Mouse (Mus musculus): Measurements from ENCODE around the gene Ppm1b. TPM values are rescaled to one million over a fixed set of nuclear protein-coding genes. Genes with fewer than 3 reads are reported as not detected.

Ppm1b gene
- polyA plus RNA-seq, 1 experiment from 2014 or later = 57.5 TPM

DNA sequence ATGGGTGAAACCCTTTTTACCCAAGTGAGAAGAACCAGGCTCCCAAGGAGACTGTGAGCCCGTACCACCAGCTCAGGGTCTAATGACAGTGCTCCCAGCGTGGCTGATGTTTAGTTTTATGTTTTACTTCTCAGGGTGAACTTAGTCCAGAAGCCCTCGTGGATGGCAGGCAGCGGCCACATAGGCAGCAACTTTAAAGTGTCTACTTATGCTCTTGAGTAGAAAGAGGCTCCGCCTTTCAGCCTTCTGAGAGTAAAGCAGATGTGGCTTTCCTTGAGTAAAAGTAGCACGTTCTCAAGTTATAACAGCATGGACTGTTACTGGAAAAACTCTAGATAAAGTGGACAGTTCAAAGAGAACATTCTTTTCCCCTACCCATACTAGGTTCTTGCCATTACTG is 39.3 kb downstream of the Ppm1b start:
- H3K9me3 ChIP-seq = no peaks in the 10 kb centered on the region
- DNase-seq (ENCODE audit: extremely low spot score, low spot score) = no peak

DNA sequence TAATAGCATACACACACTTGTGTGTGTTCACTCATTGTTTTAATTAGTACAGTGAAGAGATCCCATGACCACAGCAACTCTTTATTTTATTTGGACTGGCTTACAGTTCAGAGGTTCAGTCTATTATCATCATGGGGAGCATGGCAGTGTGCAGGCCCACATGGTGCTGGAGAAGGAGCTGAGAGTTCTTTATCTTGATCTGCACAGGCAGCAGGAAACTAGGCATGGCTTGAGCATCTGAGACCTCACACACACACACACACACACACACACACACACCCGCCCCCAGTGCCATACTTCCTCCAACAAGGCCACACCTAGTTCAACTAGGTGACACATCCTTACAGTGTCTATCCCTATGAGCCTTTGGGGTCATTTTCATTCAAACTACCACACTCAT is 41.1 kb downstream of the Ppm1b start:
- no peak overlapping the region for H3K4me3 ChIP-seq
- WGBS = 76% methylated on average over 1 of the region's 1 CpGs
- H3K27ac ChIP-seq = no peak overlapping the region
- peaks cover 79% of the 10 kb centered on the region for H3K36me3 ChIP-seq (replicated peaks)
- DNase-seq (ENCODE audit: extremely low spot score, low spot score) = no peak
- H3K27me3 ChIP-seq (ENCODE audit: poor library complexity, severe bottlenecking) = no peaks in the 10 kb centered on the region
- H3K4me1 ChIP-seq = no peaks in the 10 kb centered on the region
- H3K9me3 ChIP-seq = no peaks in the 10 kb centered on the region

More for the DNA sequence above, 39.3 kb downstream of the Ppm1b start:
- Histone ChIP-seq H3K27me3 (ENCODE audit: poor library complexity, severe bottlenecking) (no peaks in the 10 kb centered on the region), H3K4me1 (no peaks in the 10 kb centered on the region), H3K27ac (no peak overlapping the region), H3K4me3 (no peak overlapping the region), H3K36me3 (replicated peaks) (peaks cover 71% of the 10 kb centered on the region)
- WGBS = 93% methylated on average over 6 of the region's 6 CpGs

DNA sequence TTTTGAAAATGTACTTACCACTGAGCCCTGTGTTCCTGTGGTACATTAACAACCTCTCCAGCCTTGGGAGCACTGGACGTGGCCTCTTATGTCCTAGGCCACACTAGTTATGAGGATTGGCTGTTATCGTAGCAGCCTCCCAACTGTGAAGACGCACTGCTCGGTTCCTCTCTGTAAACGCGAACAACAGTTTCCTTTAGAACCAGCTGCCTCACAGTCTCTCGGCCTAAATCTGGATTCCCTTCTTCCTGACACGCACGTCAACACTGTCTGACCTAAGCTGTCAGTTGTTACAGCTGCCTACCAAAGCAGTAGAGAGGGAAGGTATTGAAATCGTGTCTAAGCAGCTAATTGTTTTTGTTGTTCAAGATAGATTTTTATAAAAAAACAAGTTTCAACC is 43.1 kb downstream of the Ppm1b start:
- H3K27me3 ChIP-seq (ENCODE audit: poor library complexity, severe bottlenecking) = no peaks in the 10 kb centered on the region
- DNase-seq (ENCODE audit: extremely low spot score, low spot score) = no peak
- 91% methylated on average over 10 of the region's 10 CpGs for WGBS
- no peaks in the 10 kb centered on the region for H3K4me1 ChIP-seq
- H3K27ac ChIP-seq = no peak overlapping the region
- no peaks in the 10 kb centered on the region for H3K9me3 ChIP-seq
- H3K4me3 ChIP-seq = no peak overlapping the region
- H3K36me3 ChIP-seq (replicated peaks) = peaks cover 75% of the 10 kb centered on the region

DNA sequence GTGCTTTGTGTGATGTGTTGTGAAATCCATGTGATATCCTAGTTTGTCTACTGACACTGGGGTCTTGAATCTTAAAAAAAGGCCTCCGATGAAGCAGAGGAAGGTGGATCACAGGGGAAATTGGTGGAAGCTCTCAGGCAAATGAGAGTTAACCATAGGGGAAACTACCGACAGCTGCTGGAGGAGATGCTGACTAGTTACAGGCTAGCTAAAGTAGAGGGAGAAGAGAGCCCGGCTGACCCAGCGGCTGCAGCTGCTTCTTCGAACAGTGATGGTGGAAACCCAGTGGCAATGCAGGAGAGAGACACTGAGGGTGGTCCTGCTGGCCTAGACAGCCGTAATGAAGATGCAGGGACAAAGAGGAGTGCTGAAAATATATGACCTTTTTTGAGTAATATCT is 56.9 kb downstream of the Ppm1b start:
- 88% methylated on average over 6 of the region's 6 CpGs for WGBS
- H3K36me3 ChIP-seq (replicated peaks) = peaks cover 34% of the 10 kb centered on the region
- H3K27ac ChIP-seq = no peak overlapping the region
- H3K4me1 ChIP-seq = no peaks in the 10 kb centered on the region
- DNase-seq (ENCODE audit: extremely low spot score, low spot score) = no peak
- no peak overlapping the region for H3K4me3 ChIP-seq
- H3K27me3 ChIP-seq (ENCODE audit: poor library complexity, severe bottlenecking) = no peaks in the 10 kb centered on the region
- no peaks in the 10 kb centered on the region for H3K9me3 ChIP-seq

DNA sequence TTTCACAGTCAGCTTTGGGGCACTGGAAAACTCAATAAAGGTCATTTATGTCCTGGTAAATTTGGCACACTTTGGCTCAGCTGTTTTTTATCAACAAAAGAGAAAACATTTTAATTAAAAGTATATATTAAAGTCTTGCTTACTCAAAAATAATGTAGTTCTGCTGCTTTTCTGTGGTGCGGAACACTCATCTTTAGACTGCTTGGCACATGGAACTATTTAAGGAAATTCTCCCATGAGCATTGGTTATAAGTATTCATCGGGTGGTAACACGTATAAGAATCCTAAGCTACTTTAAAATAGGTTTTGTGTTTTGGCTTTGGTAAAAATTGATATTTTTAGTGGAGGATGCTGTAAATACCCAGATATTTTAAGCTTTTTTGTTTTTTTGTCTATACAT is 58.1 kb downstream of the Ppm1b start:
- Histone ChIP-seq H3K36me3 (replicated peaks) (peaks cover 33% of the 10 kb centered on the region), H3K27me3 (ENCODE audit: poor library complexity, severe bottlenecking) (no peaks in the 10 kb centered on the region), H3K4me3 (no peak overlapping the region), H3K27ac (no peak overlapping the region), H3K4me1 (no peaks in the 10 kb centered on the region), H3K9me3 (no peaks in the 10 kb centered on the region)
- 96% methylated on average over 3 of the region's 3 CpGs for WGBS
- DNase-seq (ENCODE audit: extremely low spot score, low spot score) = no peak

DNA sequence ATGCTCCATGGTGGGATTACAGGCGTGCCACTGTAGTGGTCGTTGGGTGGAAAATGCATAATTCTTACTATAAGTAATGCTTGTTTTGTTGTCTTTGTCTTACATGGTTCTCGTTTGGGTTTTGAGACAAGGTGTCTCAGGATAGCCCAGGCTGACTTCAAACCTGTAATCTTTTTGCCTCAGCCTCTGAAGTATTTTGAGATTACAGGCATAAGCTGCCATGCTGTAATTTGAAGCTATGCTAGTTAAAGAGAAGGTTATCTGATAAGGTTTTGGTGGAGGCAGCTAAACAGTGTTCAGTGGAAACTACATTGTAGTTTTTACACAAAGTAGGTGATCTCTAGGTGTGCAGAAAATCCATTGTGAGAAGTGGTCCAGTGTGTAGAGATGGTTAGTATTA is 61.8 kb downstream of the Ppm1b start:
- Histone ChIP-seq H3K27ac (no peak overlapping the region), H3K9me3 (no peaks in the 10 kb centered on the region), H3K36me3 (replicated peaks) (peaks cover 4% of the 10 kb centered on the region; the same call in 1 of the 2 replicates), H3K4me3 (no peak overlapping the region), H3K27me3 (ENCODE audit: poor library complexity, severe bottlenecking) (no peaks in the 10 kb centered on the region), H3K4me1 (no peaks in the 10 kb centered on the region)
- 86% methylated on average over 3 of the region's 3 CpGs for WGBS
- DNase-seq (ENCODE audit: extremely low spot score, low spot score) = no peak

DNA sequence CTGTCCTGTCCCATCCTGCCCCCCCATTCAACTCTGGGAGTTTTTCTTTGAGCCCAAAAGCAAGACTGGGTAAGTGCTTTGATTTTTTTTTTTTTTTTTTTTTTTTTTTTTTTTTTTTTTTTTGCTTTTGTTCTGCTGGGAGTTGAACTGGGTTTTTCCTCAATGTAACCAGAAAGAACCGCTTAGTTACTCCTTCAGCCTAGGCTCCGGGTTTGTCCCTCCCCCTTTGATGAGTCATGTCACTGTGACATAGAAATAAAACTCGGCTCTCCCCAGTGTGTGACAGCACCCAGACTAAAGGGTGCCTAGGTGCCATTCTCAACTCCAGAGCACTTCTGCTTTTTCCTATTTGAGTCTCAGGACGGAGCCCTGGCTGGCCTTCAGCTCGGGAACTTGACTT is 62.3 kb downstream of the Ppm1b start:
- 92% methylated on average over 5 of the region's 5 CpGs for WGBS
- H3K4me3 ChIP-seq = no peak overlapping the region
- no peak for DNase-seq (ENCODE audit: extremely low spot score, low spot score)
- H3K9me3 ChIP-seq = no peaks in the 10 kb centered on the region
- peaks cover 4% of the 10 kb centered on the region; the same call in 1 of the 2 replicates for H3K36me3 ChIP-seq (replicated peaks)
- H3K27me3 ChIP-seq (ENCODE audit: poor library complexity, severe bottlenecking) = no peaks in the 10 kb centered on the region
- no peak overlapping the region for H3K27ac ChIP-seq
- peaks cover 1% of the 10 kb centered on the region for H3K4me1 ChIP-seq

DNA sequence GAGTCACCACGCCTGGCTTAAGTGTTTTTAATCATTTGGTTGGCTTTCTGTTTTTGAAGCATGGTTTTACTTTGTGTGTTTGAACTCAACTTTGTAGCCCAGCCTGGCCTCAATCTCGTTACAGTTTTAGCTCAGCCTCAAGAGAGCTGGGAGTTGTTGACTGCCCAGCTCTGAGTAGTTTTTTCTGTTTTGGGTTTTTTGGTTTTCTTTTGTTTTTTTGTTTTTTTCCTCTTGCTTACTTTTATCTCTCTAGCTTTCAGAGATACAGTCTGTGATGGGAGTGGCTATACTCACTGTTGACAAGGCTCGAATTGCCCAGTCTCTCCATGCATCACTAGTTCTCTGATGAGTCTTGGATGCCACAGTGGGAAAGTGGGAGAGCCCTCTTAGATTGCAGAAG is 63.8 kb downstream of the Ppm1b start:
- no peak overlapping the region for H3K27ac ChIP-seq
- H3K4me3 ChIP-seq = no peak overlapping the region
- peaks cover 12% of the 10 kb centered on the region for H3K36me3 ChIP-seq (replicated peaks)
- no peaks in the 10 kb centered on the region for H3K9me3 ChIP-seq
- H3K27me3 ChIP-seq (ENCODE audit: poor library complexity, severe bottlenecking) = no peaks in the 10 kb centered on the region
- 86% methylated on average over 3 of the region's 3 CpGs for WGBS
- DNase-seq (ENCODE audit: extremely low spot score, low spot score) = no peak
- peaks cover 5% of the 10 kb centered on the region for H3K4me1 ChIP-seq

DNA sequence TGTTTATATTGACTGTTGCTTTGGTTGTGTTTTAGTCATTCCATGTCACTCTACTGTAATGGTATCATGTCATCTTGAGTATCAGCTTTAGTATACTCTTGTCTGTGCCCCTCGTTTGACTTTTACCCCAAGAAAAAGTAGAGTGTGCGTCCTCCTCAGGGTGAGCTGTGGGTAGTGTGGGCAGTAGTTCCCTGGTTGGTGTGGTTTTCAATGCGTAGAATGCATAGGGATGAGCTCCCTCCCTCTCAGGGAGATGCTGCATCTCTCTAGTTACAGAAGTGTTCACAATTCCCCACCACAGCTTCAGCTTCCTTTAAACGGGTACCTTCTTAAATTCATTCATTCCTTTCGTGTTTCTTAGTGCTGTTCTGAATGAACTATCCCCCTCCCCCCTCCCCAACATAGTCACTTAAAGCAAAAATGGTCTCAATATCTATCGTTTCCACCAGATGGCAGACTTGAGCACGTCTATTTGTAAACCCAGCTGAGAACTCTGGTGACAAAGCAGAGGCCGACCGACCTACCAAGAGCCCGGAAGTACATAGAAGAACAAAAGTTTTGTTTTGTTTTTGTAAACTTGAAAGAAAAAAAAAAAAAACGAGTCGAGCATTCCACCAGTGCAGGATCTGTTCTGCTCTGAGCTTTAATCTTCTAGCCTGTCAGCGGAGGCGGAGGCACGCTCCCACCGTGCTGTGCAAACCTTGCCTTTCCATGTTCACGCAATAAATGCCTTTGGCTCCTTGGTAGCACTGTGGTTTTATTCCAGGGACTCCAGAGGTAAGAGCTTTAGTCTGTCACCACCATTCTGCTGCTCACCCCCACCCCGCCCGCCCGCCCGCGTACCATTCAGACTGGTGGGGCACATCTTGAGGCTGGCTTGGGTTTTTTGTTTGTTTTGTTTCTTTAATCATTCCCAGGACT is 67.0 kb downstream of the Ppm1b start:
- WGBS = 68% methylated on average over 22 of the region's 22 CpGs
- DNase-seq (ENCODE audit: extremely low spot score, low spot score) = peak; percentile 28

DNA sequence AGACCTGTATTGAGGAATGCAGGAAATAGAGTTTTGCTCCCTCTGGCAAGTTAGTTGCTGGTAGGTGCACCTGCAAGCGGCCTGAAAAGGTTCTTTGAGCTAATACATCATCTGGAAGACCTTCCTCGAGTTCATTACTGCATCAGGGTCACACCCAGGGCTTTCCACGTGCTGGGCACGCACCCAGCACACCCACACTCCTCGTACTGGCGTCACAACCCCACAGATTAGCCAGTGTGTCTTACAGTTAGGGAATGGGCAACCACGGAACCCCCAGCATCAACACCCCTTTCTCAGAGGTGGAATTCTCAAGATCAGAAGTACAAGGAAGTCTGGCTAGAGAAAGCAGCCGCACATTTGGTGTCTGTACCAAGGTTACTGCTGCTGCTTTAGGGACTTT is 67.7 kb downstream of the Ppm1b start:
- DNase-seq (ENCODE audit: extremely low spot score, low spot score) = no peak
- Histone ChIP-seq H3K9me3 (no peaks in the 10 kb centered on the region), H3K4me3 (no peak overlapping the region), H3K27me3 (ENCODE audit: poor library complexity, severe bottlenecking) (no peaks in the 10 kb centered on the region), H3K36me3 (replicated peaks) (peaks cover 8% of the 10 kb centered on the region; the same call in 1 of the 2 replicates), H3K4me1 (peaks cover 5% of the 10 kb centered on the region), H3K27ac (no peak overlapping the region)
- 88% methylated on average over 8 of the region's 8 CpGs for WGBS

More for the DNA sequence above, 67.0 kb downstream of the Ppm1b start:
- no peak overlapping the region for H3K27ac ChIP-seq
- H3K27me3 ChIP-seq (ENCODE audit: poor library complexity, severe bottlenecking) = no peaks in the 10 kb centered on the region
- no peaks in the 10 kb centered on the region for H3K9me3 ChIP-seq
- H3K36me3 ChIP-seq (replicated peaks) = peaks cover 8% of the 10 kb centered on the region; the same call in 1 of the 2 replicates
- peaks cover 5% of the 10 kb centered on the region for H3K4me1 ChIP-seq
- no peak overlapping the region for H3K4me3 ChIP-seq

DNA sequence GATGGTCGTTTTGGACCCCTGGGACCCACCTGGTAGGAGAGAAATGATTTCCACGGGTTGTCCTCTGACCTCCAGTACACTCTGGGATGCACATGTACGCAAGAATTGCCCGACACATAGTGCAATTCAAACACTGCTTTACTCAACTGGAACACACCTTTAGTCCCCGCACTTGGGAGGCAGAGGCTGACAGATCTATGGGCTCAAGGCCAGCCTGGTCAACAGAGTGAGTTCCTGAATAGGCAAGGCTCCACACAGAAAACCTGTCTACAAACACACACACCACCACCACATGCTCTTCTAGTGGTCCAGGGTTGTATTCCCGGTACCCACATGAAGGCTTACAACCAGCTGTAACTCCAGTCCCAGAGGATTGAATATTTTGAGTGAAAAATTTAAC is 68.6 kb downstream of the Ppm1b start:
- Histone ChIP-seq H3K4me3 (no peak overlapping the region), H3K36me3 (replicated peaks) (peaks cover 8% of the 10 kb centered on the region; the same call in 1 of the 2 replicates), H3K27me3 (ENCODE audit: poor library complexity, severe bottlenecking) (no peaks in the 10 kb centered on the region), H3K4me1 (peaks cover 5% of the 10 kb centered on the region), H3K27ac (no peak overlapping the region), H3K9me3 (no peaks in the 10 kb centered on the region)
- 93% methylated on average over 6 of the region's 6 CpGs for WGBS
- DNase-seq (ENCODE audit: extremely low spot score, low spot score) = no peak

DNA sequence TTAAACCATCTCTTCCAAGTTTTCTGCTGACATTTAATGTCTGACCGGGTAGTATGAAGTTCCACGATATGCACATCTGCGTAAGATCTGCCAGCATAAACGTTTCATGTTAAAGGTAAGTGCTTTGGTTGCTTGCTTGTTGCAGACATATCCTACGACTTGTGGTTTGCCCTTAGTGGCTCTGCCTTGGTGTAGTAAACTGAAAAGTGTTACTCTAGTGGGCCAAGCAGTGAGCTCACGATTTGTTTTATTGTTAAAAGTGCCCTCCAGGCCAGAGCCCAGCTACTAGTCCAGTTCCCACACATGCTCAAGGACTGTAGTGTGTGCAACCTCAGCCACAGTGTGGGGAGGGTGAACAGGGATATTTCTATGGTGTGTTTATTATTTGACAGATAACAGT is 69.9 kb downstream of the Ppm1b start:
- H3K36me3 ChIP-seq (replicated peaks) = peaks cover 8% of the 10 kb centered on the region; the same call in 1 of the 2 replicates
- H3K27me3 ChIP-seq (ENCODE audit: poor library complexity, severe bottlenecking) = no peaks in the 10 kb centered on the region
- WGBS = 92% methylated on average over 6 of the region's 6 CpGs
- DNase-seq (ENCODE audit: extremely low spot score, low spot score) = no peak
- H3K27ac ChIP-seq = no peak overlapping the region
- peaks cover 5% of the 10 kb centered on the region for H3K4me1 ChIP-seq
- no peak overlapping the region for H3K4me3 ChIP-seq
- no peaks in the 10 kb centered on the region for H3K9me3 ChIP-seq

DNA sequence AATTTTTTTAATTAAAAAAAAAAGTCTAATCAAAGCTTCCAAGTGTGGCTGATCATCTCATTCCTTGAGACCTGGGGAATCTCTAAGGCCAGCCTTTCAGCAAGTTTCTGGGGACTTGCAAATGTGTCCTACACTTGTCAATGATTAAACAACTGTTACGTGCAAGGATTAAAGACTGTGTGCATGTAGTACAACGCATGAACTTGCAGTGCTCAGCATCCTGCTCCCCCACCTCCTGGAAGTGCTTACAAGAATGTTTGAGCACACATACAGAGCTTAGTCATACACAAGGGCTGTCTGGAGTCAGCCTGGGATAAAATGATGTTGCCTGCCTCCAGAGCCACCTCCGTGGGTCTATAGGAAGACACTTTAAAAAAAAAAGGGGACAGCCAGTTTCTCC is 70.7 kb downstream of the Ppm1b start:
- peaks cover 5% of the 10 kb centered on the region for H3K4me1 ChIP-seq
- H3K9me3 ChIP-seq = no peaks in the 10 kb centered on the region
- no peaks in the 10 kb centered on the region for H3K27me3 ChIP-seq (ENCODE audit: poor library complexity, severe bottlenecking)
- H3K27ac ChIP-seq = no peak overlapping the region
- no peak for DNase-seq (ENCODE audit: extremely low spot score, low spot score)
- peaks cover 8% of the 10 kb centered on the region; the same call in 1 of the 2 replicates for H3K36me3 ChIP-seq (replicated peaks)
- H3K4me3 ChIP-seq = no peak overlapping the region
- 88% methylated on average over 3 of the region's 3 CpGs for WGBS
